Mouse (Mus musculus) stomach, embryonic 15.5 days (tissue): ENCODE measurements around the gene Cntnap2. TPM values are rescaled to one million over a fixed set of nuclear protein-coding genes. Genes with fewer than 3 reads are reported as not detected.

ENCODE experiments used
- ATAC-seq: fragments of 200-750 bp; cut with Nextera tagmentation; 2 replicates; pipeline ENCODE4 v1.8.0; 2017; ENCODE audit warnings: low read depth, moderate number of reproducible peaks, moderate TSS enrichment; ENCODE audit not compliant: insufficient read depth, low FRiP score
- H3K27ac ChIP-seq: fragments of 300-500 bp; sonication (generic); 2 replicates; pipeline ENCODE4 v1.5.1; 2015; ENCODE audit warnings: mild to moderate bottlenecking, inconsistent platforms
- H3K27me3 ChIP-seq: fragments of 300-500 bp; sonication (generic); replicated peaks from 2 replicates; pipeline ENCODE4 v1.6.1; 2015; ENCODE audit warnings: inconsistent platforms
- H3K36me3 ChIP-seq: fragments of 300-500 bp; sonication (generic); 2 replicates; pipeline ENCODE4 v1.6.1; 2015; ENCODE audit warnings: inconsistent platforms
- H3K4me1 ChIP-seq: fragments of 300-500 bp; sonication (generic); 2 replicates; pipeline ENCODE4 v1.6.1; 2015; ENCODE audit warnings: inconsistent platforms
- H3K4me2 ChIP-seq: fragments of 300-500 bp; sonication (generic); 2 replicates; pipeline ENCODE4 v1.6.1; 2015; ENCODE audit warnings: mild to moderate bottlenecking, inconsistent platforms
- H3K4me3 ChIP-seq: fragments of 300-500 bp; sonication (generic); replicated peaks from 2 replicates; pipeline ENCODE4 v1.5.1; 2015; ENCODE audit warnings: inconsistent platforms
- H3K9ac ChIP-seq: fragments of 300-500 bp; sonication (generic); 2 replicates; pipeline ENCODE4 v1.6.1; 2015; ENCODE audit warnings: inconsistent platforms
- H3K9me3 ChIP-seq: fragments of 300-500 bp; sonication (generic); 2 replicates; pipeline ENCODE4 v1.6.1; 2016; ENCODE audit warnings: inconsistent platforms
- WGBS: fragments of 180-500 bp; shearing (Covaris S2); methylation state at CpG from one replicate; pipeline ENCODE4 v1.1.7; 2015; 5-methylcytosine and 5-hydroxymethylcytosine counted together
- polyA plus RNA-seq: library from polyadenylated mRNA; unstranded; fragments of >200 nt; fragmentation: Nextera tagmentation; extraction: Ambion mirVana; gene quantifications from 2 replicates; pipeline ENCODE4 v1.2.1, GENCODE M21; 2015

Cntnap2 gene
- polyA plus RNA-seq, 1 experiment from 2014 or later = 1.7 TPM

GRCm38 (mm10) chr6:47287722-47288121 lies 2228.6 kb downstream of the Cntnap2 start:
- H3K4me3 ChIP-seq = no peak overlapping the region
- H3K27me3 ChIP-seq = no peaks in the 10 kb centered on the region
- no peaks in the 10 kb centered on the region for H3K36me3 ChIP-seq
- no peak overlapping the region for H3K27ac ChIP-seq
- ATAC-seq = no peak
- no peaks in the 10 kb centered on the region for H3K4me1 ChIP-seq
- no peak overlapping the region for H3K9ac ChIP-seq
- H3K9me3 ChIP-seq = no peaks in the 10 kb centered on the region
- H3K4me2 ChIP-seq = no peak overlapping the region
- 80% methylated on average over 1 of the region's 1 CpGs for WGBS

- Histone ChIP-seq H3K9ac (no peak overlapping the region), H3K27me3 (no peaks in the 10 kb centered on the region), H3K4me3 (no peak overlapping the region), H3K4me2 (no peak overlapping the region), H3K9me3 (no peaks in the 10 kb centered on the region), H3K27ac (no peak overlapping the region), H3K4me1 (no peaks in the 10 kb centered on the region), H3K36me3 (no peaks in the 10 kb centered on the region)
- ATAC-seq = no peak
These were observed 2232.8 kb downstream of the Cntnap2 start for GRCm38 (mm10) chr6:47291973-47292372.

- no peak for ATAC-seq
- H3K27ac ChIP-seq = no peak overlapping the region
These were observed 2233.3 kb downstream of the Cntnap2 start for GRCm38 (mm10) chr6:47292437-47292836.

GRCm38 (mm10) chr6:47294433-47294832 lies 2235.3 kb downstream of the Cntnap2 start:
- no peak for ATAC-seq
- Histone ChIP-seq H3K4me1 (no peaks in the 10 kb centered on the region), H3K27me3 (no peaks in the 10 kb centered on the region), H3K27ac (no peak overlapping the region), H3K9me3 (no peaks in the 10 kb centered on the region), H3K9ac (no peak overlapping the region), H3K4me3 (no peak overlapping the region), H3K4me2 (no peak overlapping the region), H3K36me3 (no peaks in the 10 kb centered on the region)
- 26% methylated on average over 1 of the region's 1 CpGs for WGBS

More at GRCm38 (mm10) chr6:47292437-47292836, 2233.3 kb downstream of the Cntnap2 start:
- Histone ChIP-seq H3K9me3 (no peaks in the 10 kb centered on the region), H3K9ac (no peak overlapping the region), H3K4me2 (no peak overlapping the region), H3K4me1 (no peaks in the 10 kb centered on the region), H3K27me3 (no peaks in the 10 kb centered on the region), H3K36me3 (no peaks in the 10 kb centered on the region), H3K4me3 (no peak overlapping the region)
- WGBS = 71% methylated on average over 3 of the region's 3 CpGs

GRCm38 (mm10) chr6:47304848-47305490 lies 2245.8 kb downstream of the Cntnap2 start:
- H3K27ac ChIP-seq = no peak overlapping the region
- H3K9me3 ChIP-seq = no peaks in the 10 kb centered on the region
- no peak for ATAC-seq
- no peaks in the 10 kb centered on the region for H3K27me3 ChIP-seq
- WGBS = 41% methylated on average over 11 of the region's 11 CpGs
- H3K36me3 ChIP-seq = no peaks in the 10 kb centered on the region
- H3K4me3 ChIP-seq = no peak overlapping the region
- H3K4me2 ChIP-seq = no peak overlapping the region; the same call in 1 of the 2 replicates
- no peaks in the 10 kb centered on the region for H3K4me1 ChIP-seq
- H3K9ac ChIP-seq = no peak overlapping the region

GRCm38 (mm10) chr6:47306065-47306798 lies 2247.1 kb downstream of the Cntnap2 start:
- H3K4me2 ChIP-seq = no peak overlapping the region
- no peak overlapping the region for H3K9ac ChIP-seq
- H3K4me1 ChIP-seq = no peaks in the 10 kb centered on the region
- no peaks in the 10 kb centered on the region for H3K36me3 ChIP-seq
- WGBS = 60% methylated on average over 8 of the region's 8 CpGs
- ATAC-seq = no peak
- H3K4me3 ChIP-seq = no peak overlapping the region
- no peaks in the 10 kb centered on the region for H3K27me3 ChIP-seq
- no peak overlapping the region for H3K27ac ChIP-seq
- H3K9me3 ChIP-seq = no peaks in the 10 kb centered on the region

GRCm38 (mm10) chr6:47306954-47307353 lies 2247.8 kb downstream of the Cntnap2 start:
- ATAC-seq = no peak
- Histone ChIP-seq H3K4me3 (no peak overlapping the region), H3K9ac (no peak overlapping the region), H3K9me3 (no peaks in the 10 kb centered on the region), H3K36me3 (no peaks in the 10 kb centered on the region), H3K4me2 (no peak overlapping the region), H3K27me3 (no peaks in the 10 kb centered on the region), H3K27ac (no peak overlapping the region), H3K4me1 (no peaks in the 10 kb centered on the region)
- 77% methylated on average over 12 of the region's 12 CpGs for WGBS

GRCm38 (mm10) chr6:47314507-47315334 lies 2255.6 kb downstream of the Cntnap2 start:
- Histone ChIP-seq H3K36me3 (no peaks in the 10 kb centered on the region), H3K27ac (no peak overlapping the region), H3K27me3 (no peaks in the 10 kb centered on the region), H3K4me2 (peak overlapping the region; percentile 33), H3K4me1 (peaks cover 9% of the 10 kb centered on the region), H3K9ac (no peak overlapping the region), H3K9me3 (no peaks in the 10 kb centered on the region), H3K4me3 (0 out of 2 replicates have a peak overlapping the region, but pooled peaks have one; percentile 2)
- WGBS = 56% methylated on average over 15 of the region's 15 CpGs
- no peak; the same call in 1 of the 2 replicates for ATAC-seq

- H3K4me1 ChIP-seq = peaks cover 9% of the 10 kb centered on the region
- H3K27ac ChIP-seq = no peak overlapping the region
- no peaks in the 10 kb centered on the region for H3K27me3 ChIP-seq
- H3K4me2 ChIP-seq = no peak overlapping the region; the same call in 1 of the 2 replicates
- H3K36me3 ChIP-seq = no peaks in the 10 kb centered on the region
- WGBS = 40% methylated on average over 2 of the region's 2 CpGs
- no peak for ATAC-seq
- H3K4me3 ChIP-seq = no peak overlapping the region
- no peaks in the 10 kb centered on the region for H3K9me3 ChIP-seq
- no peak overlapping the region for H3K9ac ChIP-seq
These were observed 2256.3 kb downstream of the Cntnap2 start for GRCm38 (mm10) chr6:47315454-47315853.

GRCm38 (mm10) chr6:47317253-47317652 lies 2258.1 kb downstream of the Cntnap2 start:
- no peak overlapping the region for H3K9ac ChIP-seq
- no peaks in the 10 kb centered on the region for H3K36me3 ChIP-seq
- no peak for ATAC-seq

GRCm38 (mm10) chr6:47318705-47319104 lies 2259.5 kb downstream of the Cntnap2 start:
- peaks cover 9% of the 10 kb centered on the region for H3K4me1 ChIP-seq
- H3K27ac ChIP-seq = peak overlapping the region; percentile 40; the same call in 1 of the 2 replicates
- no peak; the same call in 1 of the 2 replicates for ATAC-seq
- H3K9ac ChIP-seq = no peak overlapping the region
- no peaks in the 10 kb centered on the region for H3K27me3 ChIP-seq
- H3K4me3 ChIP-seq = no peak overlapping the region
- no peaks in the 10 kb centered on the region for H3K9me3 ChIP-seq
- no peaks in the 10 kb centered on the region for H3K36me3 ChIP-seq
- 13% methylated on average over 6 of the region's 6 CpGs for WGBS
- H3K4me2 ChIP-seq = peak overlapping the region; percentile 41

More at GRCm38 (mm10) chr6:47317253-47317652, 2258.1 kb downstream of the Cntnap2 start:
- Histone ChIP-seq H3K4me3 (no peak overlapping the region), H3K27me3 (no peaks in the 10 kb centered on the region), H3K27ac (no peak overlapping the region), H3K4me2 (no peak overlapping the region), H3K4me1 (peaks cover 9% of the 10 kb centered on the region), H3K9me3 (no peaks in the 10 kb centered on the region)
